ENCODE assay signal across 8 mouse cellular contexts in the genomic region with DNA sequence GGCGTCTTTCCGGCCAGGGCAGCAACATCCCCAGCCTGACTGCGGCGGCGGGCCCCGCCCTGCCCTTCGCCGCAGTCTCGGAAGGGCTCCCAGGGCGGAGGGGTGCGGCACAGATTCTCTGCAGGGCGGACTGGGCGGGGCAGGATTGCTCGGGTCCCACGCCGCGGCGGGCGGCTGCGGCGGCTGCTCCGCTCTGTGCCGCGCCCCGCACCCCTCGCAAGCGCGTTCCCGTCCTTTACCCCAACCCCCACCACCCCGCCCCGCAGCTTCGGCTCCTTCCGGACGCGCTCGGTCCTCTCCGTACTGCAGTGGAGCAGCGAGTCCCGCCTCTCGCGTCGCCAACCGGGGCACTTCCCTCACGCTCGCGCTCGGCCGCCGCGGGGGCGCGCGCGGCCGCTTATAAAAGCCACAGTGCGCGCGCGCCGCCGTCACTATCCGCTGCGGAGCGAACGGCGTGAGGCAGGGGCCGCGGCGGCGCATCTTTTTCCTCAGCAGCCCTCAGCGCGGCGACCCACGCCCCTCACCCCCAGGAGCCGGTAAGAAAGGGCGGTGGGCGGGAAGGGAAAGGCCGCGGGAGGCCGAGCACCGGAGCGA. TPM values are rescaled to one million over a fixed set of nuclear protein-coding genes. Genes with fewer than 3 reads are reported as not detected.
DNase-seq lines count a peak whose midpoint lies in the region; ATAC-seq lines count a peak whose summit lies in the region.

A gene (plus strand): TSS at position 311 of the 594 bp plus-strand sequence.

- peak; percentile 92 for DNase-seq in adipocyte (ENCODE audit: low spot score)
- peak; percentile 94 for DNase-seq in embryo, embryonic 10 days (ENCODE audit: low spot score)
- DNase-seq in gastrocnemius, postnatal 14 days, result peak; percentile 98
- DNase-seq in left cerebral cortex, postnatal 10 days (ENCODE audit: extremely low spot score in 1 of 2, low spot score in 2 of 2), result peak; percentile 93 to 98
- peak; percentile 94 for DNase-seq in right cerebral cortex, postnatal 25 days
- DNase-seq in urinary bladder, postnatal 4 days (ENCODE audit: low spot score in 2 of 2), result peak; percentile 96 to 98

- intact Hi-C loops in gastrocnemius, postnatal 14 days (cut with DNase I; ENCODE audit: low total_unique reads), result no loop called here
- intact Hi-C loops in left cerebral cortex, postnatal 10 days (cut with DNase I), result loop anchor here (5.0 kb wide), 1 partner anchor 73 kb away; no protein-coding TSS in a partner anchor

- peak; percentile 86 for ATAC-seq in inflammation-experienced regulatory T-cells, adult 6 months
- peak; percentile 96 for ATAC-seq in megakaryocyte-erythroid progenitor cell, adult 5-6 weeks (replicated peaks; ENCODE audit: low FRiP score, low TSS enrichment, poor library complexity, severe bottlenecking)

RNA-seq across cellular contexts. Expression of the gene that starts here (rescaled TPM):
- 10 to 100 TPM; 90.6 to 96.0 TPM for total RNA-seq in gastrocnemius, postnatal 14 days (2021)
- 10 to 100 TPM; 69.9 to 81.0 (median 75.6) TPM for polyA plus RNA-seq in inflammation-experienced regulatory T-cells, adult 6 months (2017; shearing (Covaris generic))
- 1,000 to 10,000 TPM; 1,035 to 1,062 TPM for total RNA-seq in left cerebral cortex, postnatal 10 days (2021)
- 5.2 and 8.1 TPM in 2 replicates for total RNA-seq in megakaryocyte-erythroid progenitor cell, adult 5-6 weeks (2014; fragmentation: Nextera tagmentation)
- 9.7 and 19.7 TPM in 2 replicates for total RNA-seq in megakaryocyte-erythroid progenitor cell, adult 5-6 weeks (2017)

Comparison
In these comparisons a context has a peak if more than half of its experiments do, and no peak if none do; other contexts are left out.
1. Peak in every context shown above with its lines: DNase-seq and ATAC-seq.
2. RNA of the gene that starts here (total RNA-seq): 1,035 to 1,062 TPM in left cerebral cortex, postnatal 10 days; 90.6 to 96.0 TPM in gastrocnemius, postnatal 14 days and 5.2 to 19.7 TPM in megakaryocyte-erythroid progenitor cell, adult 5-6 weeks; every median in the first group is over 10 times any median in the second.